Mouse (Mus musculus) E14TG2a.4 (cell line): Measurements from ENCODE around the gene St5.

Experiments used
- H3K27me3 ChIP-seq: 2 replicates; pipeline ENCODE4 v1.6.1; 2014; ENCODE audit warnings: low read length, control low read depth; ENCODE audit not compliant: insufficient read depth
- H3K36me3 ChIP-seq: 2 replicates; pipeline ENCODE4 v1.6.1; 2014; ENCODE audit warnings: low read length, control low read depth; ENCODE audit not compliant: insufficient read depth
- H3K4me1 ChIP-seq: replicated peaks from 2 replicates; pipeline ENCODE4 v1.6.1; 2014; ENCODE audit warnings: low read depth, low read length, control low read depth
- H3K4me3 ChIP-seq: replicated peaks from 2 replicates; pipeline ENCODE4 v1.5.1; 2014; ENCODE audit warnings: mild to moderate bottlenecking, low read length
- H3K9me3 ChIP-seq: 2 replicates; pipeline ENCODE4 v1.6.1; 2014; ENCODE audit warnings: low read length, control low read depth
- CTCF ChIP-seq: conservative IDR thresholded peaks from 2 replicates; pipeline ENCODE4 v1.5.1; 2014; ENCODE audit warnings: low read length
- NANOG ChIP-seq: IDR thresholded peaks from 2 replicates; pipeline ENCODE4 v1.6.1; 2014; ENCODE audit warnings: borderline replicate concordance, low read length, mixed read lengths
- POU5F1 ChIP-seq: IDR thresholded peaks from 2 replicates; pipeline ENCODE4 v1.6.1; 2014; ENCODE audit warnings: low read length, borderline replicate concordance

Gene St5

DNA sequence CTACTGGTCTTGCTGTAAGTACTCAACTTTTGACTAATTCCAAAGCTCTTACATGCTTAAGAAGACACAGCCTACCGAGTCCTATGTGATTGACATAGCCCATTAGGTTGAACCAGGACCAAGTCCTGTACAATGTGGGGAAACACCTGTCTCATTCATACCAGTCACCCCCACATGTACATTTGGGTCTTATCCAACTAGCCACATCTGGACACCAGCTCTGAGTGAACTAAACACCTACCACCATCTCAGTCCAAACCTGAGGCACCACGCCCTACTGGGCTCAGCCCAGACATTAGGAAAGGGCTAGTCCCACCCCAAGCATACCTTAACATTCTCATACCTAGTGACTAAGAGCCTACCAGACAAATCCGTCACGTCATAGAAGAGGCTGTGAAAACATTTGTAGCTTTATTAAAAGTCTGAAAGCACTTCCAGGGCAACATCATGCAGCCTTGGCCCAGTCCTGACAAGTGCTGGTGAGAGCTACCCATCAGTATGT, 135.0 kb downstream of the St5 start:
- 0 out of 2 replicates have a peak, but pooled peaks cover 6% of the 10 kb centered on the region for H3K36me3 ChIP-seq
- TF ChIP-seq POU5F1 (no peak), CTCF (no peak), NANOG (no peak)
- H3K4me3 ChIP-seq, result no peak overlapping the region
- H3K27me3 ChIP-seq, result no peaks in the 10 kb centered on the region
- no peaks in the 10 kb centered on the region for H3K9me3 ChIP-seq
- peaks cover 43% of the 10 kb centered on the region for H3K4me1 ChIP-seq

- Histone ChIP-seq H3K4me1 (peaks cover 55% of the 10 kb centered on the region), H3K4me3 (no peak overlapping the region), H3K36me3 (0 out of 2 replicates have a peak, but pooled peaks cover 4% of the 10 kb centered on the region), H3K9me3 (no peaks in the 10 kb centered on the region), H3K27me3 (no peaks in the 10 kb centered on the region)
- TF ChIP-seq POU5F1, result no peak
- TF ChIP-seq CTCF, result no peak
- TF ChIP-seq NANOG, result no peak
Measured at GRCm38 (mm10) chr7:109566841-109567768, 136.3 kb downstream of the St5 start.

DNA sequence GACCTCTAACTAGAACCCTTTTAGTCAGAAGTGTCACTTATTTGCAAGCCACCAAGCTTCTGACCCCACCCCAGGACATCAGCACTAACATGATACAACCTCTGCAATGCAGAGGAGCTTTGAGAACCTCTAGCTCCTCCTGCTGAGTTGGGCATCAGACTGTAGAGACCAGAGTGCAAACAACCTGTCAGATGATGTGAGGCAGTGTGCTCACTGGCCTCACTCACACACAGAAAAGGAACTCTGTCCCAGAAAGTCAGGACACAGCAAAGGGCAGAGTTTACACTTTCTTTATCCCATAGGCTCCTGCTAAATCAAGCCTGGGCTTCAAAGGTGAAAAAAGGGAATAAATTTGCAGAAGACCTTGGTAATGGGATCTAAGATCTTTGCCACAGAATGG, 137.1 kb downstream of the St5 start:
- peaks cover 59% of the 10 kb centered on the region for H3K4me1 ChIP-seq
- TF ChIP-seq CTCF, result no peak
- TF ChIP-seq POU5F1, result no peak
- TF ChIP-seq NANOG, result no peak
- no peak overlapping the region for H3K4me3 ChIP-seq
- H3K27me3 ChIP-seq, result no peaks in the 10 kb centered on the region
- H3K9me3 ChIP-seq, result no peaks in the 10 kb centered on the region
- 0 out of 2 replicates have a peak, but pooled peaks cover 4% of the 10 kb centered on the region for H3K36me3 ChIP-seq

DNA sequence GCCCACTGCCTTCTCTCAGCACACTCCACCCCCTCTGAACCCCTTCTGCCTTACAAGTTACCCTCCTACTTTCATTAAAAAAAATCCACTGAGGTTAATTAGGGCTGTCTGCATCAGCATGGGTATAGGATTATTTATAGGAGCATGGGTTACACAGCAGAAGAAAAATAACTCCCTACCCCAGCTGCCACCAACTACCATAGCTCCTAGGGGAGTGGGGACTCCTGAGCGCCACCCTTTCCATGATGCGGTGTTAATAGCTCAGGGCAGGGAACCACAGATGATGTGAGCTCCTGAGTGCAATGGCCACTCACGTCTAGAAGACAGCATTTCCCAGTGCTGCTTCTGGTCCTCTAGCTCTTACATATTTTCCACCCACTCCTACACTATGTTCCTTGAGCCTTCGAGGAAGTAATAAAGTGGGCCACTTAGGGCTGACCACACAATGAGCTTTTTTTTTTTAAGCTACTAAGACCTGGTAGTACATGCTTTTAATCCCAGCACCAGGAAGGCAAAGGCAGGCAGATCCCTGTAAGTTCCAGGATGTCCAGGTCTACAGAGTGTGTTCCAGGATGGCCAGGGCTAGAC, 139.5 kb downstream of the St5 start:
- TF ChIP-seq POU5F1 (no peak), NANOG (no peak), CTCF (no peak)

DNA sequence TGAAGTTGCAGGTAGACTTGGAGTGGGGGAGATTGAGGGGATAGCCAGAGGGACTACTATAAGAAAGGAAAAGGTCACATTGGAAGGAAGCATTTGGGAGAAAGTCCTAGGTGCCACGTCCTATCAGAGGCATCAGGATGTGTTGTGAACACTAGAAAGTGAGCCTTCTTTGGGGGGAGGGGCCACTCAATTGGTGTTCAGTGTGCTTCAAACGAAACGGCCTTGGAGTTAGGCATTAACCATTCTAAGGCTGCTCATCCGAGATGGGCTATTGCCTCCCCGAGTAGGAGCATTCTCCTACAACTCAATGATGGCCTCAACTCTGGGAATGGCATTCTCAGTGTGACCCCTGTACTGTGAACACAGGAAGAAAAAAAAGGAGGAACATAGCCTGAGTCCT, 140.7 kb downstream of the St5 start:
- Histone ChIP-seq H3K9me3 (no peaks in the 10 kb centered on the region), H3K27me3 (no peaks in the 10 kb centered on the region), H3K36me3 (0 out of 2 replicates have a peak, but pooled peaks cover 4% of the 10 kb centered on the region), H3K4me3 (no peak overlapping the region), H3K4me1 (peaks cover 36% of the 10 kb centered on the region)
- no peak for TF ChIP-seq NANOG
- no peak for TF ChIP-seq POU5F1
- no peak for TF ChIP-seq CTCF

More for the DNA sequence above, 139.5 kb downstream of the St5 start:
- peaks cover 48% of the 10 kb centered on the region for H3K4me1 ChIP-seq
- no peaks in the 10 kb centered on the region for H3K27me3 ChIP-seq
- no peak overlapping the region for H3K4me3 ChIP-seq
- H3K9me3 ChIP-seq, result no peaks in the 10 kb centered on the region
- 0 out of 2 replicates have a peak, but pooled peaks cover 4% of the 10 kb centered on the region for H3K36me3 ChIP-seq

DNA sequence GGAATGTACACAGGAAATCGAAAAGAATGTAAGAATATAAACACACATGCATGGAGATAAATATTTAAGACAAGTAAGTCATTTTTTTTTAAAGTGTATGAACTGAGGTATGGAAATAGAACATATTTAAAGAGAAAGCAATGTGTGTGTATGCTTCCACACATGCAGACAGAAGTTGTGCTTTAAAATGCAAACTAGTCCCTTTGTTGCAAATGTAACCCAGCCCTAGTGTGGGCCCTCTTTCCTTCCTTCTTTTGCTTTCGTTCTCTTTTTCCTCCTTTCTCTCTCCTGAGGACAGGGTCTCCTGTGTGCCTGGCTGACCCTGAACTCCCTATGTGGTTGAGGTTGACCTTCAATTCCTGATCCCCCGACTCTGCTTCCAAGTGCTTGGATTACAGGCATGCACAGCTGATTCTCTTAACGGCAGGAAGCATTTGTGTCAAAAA, 141.2 kb downstream of the St5 start:
- TF ChIP-seq CTCF (no peak), NANOG (no peak), POU5F1 (no peak)
- Histone ChIP-seq H3K4me1 (peaks cover 31% of the 10 kb centered on the region), H3K36me3 (0 out of 2 replicates have a peak, but pooled peaks cover 4% of the 10 kb centered on the region), H3K4me3 (no peak overlapping the region), H3K27me3 (no peaks in the 10 kb centered on the region), H3K9me3 (no peaks in the 10 kb centered on the region)

DNA sequence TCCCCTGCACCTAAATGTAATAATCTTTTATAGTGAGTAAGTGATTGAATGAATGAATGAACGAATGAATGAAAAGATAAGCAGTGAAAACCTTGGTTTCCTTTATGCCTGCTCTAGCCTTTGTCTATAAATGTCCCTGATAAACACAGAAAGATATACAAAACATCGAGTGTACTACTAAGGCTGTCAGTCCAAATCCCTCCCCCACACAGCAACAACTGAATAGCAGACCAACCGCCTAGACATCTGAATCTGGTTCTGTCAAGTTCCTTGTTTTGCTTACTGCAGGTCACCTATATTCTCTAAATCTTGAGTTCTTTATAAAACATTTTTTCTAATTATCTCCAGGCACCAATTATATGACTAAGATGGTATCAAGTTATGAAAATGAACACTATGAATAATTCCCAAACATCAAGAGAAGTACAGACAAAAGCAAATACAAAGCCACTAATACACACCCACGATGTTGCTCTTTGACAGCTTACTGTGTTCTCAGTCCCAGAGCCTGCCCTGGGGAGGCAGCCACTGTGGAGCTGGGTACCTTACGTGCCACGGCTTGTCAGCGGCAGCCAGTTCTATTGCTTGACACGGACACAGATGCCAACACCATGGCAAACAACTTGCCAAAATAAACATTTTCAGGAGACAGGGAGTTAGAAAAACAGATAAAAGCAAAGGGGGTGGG, 141.8 kb downstream of the St5 start:
- H3K27me3 ChIP-seq, result no peaks in the 10 kb centered on the region
- peaks cover 10% of the 10 kb centered on the region for H3K36me3 ChIP-seq
- H3K9me3 ChIP-seq, result no peaks in the 10 kb centered on the region
- peaks cover 25% of the 10 kb centered on the region for H3K4me1 ChIP-seq
- TF ChIP-seq CTCF, result no peak
- no peak for TF ChIP-seq NANOG
- TF ChIP-seq POU5F1, result no peak
- H3K4me3 ChIP-seq, result no peak overlapping the region

DNA sequence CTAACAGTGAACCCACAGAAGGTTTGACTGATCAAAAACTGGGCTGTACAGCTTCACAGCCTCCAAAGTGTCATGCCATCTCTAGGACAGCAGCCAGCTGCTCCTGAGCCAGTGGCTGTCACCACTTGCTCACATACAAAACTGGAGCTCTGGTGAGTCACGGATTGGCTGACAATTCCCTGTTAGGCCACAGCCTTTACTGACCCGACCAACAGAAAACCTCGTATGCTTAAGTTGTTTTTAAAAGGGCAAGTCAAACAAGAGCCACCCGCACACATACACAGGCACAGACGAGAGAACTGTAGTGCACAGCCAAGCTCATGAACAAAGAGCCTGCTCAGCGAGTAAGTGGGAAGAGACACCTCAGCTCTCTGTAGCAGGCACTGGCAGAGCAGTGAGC, 143.9 kb downstream of the St5 start:
- H3K27me3 ChIP-seq, result no peaks in the 10 kb centered on the region
- H3K4me1 ChIP-seq, result peaks cover 16% of the 10 kb centered on the region
- TF ChIP-seq CTCF, result no peak
- TF ChIP-seq POU5F1, result no peak
- no peak for TF ChIP-seq NANOG
- H3K9me3 ChIP-seq, result no peaks in the 10 kb centered on the region
- H3K4me3 ChIP-seq, result no peak overlapping the region
- peaks cover 25% of the 10 kb centered on the region for H3K36me3 ChIP-seq
